Mouse (Mus musculus): ENCODE results near the gene Lcp2. TPM values are rescaled to one million over a fixed set of nuclear protein-coding genes. Genes with fewer than 3 reads are reported as not detected.
"Not testable (repeated sequence)": the region's sequence is repeated elsewhere in the genome, so short reads cannot be mapped to it uniquely, and the experiment has no call there.

Lcp2 gene
- polyA plus RNA-seq, 1 experiment from 2014 or later = 1.3 TPM

GRCm38 (mm10) chr11:34111940-34112339, 65.2 kb downstream of the Lcp2 start:
- no peaks in the 10 kb centered on the region for H3K27me3 ChIP-seq
- no peak overlapping the region for H3K27ac ChIP-seq (replicated peaks)
- H3K36me3 ChIP-seq = no peaks in the 10 kb centered on the region
- WGBS = 69% methylated on average over 7 of the region's 7 CpGs
- no peak overlapping the region for H3K4me2 ChIP-seq (replicated peaks)
- H3K4me3 ChIP-seq = no peak overlapping the region
- no peak overlapping the region for H3K9ac ChIP-seq (replicated peaks)
- H3K4me1 ChIP-seq = peaks cover 13% of the 10 kb centered on the region
- H3K9me3 ChIP-seq = no peaks in the 10 kb centered on the region
- no peak for ATAC-seq (replicated peaks)

GRCm38 (mm10) chr11:34112781-34113380, 66.2 kb downstream of the Lcp2 start:
- Histone ChIP-seq H3K9ac (replicated peaks) (no peak overlapping the region), H3K27ac (replicated peaks) (peak overlapping the region; percentile 28; the same call in 1 of the 2 replicates), H3K36me3 (no peaks in the 10 kb centered on the region), H3K4me3 (no peak overlapping the region), H3K27me3 (no peaks in the 10 kb centered on the region), H3K4me1 (peaks cover 13% of the 10 kb centered on the region), H3K4me2 (replicated peaks) (no peak overlapping the region), H3K9me3 (no peaks in the 10 kb centered on the region)
- ATAC-seq (replicated peaks) = peak; percentile 96
- WGBS = 8% methylated on average over 4 of the region's 4 CpGs

- peaks cover 13% of the 10 kb centered on the region for H3K4me1 ChIP-seq
These were observed 67.0 kb downstream of the Lcp2 start for GRCm38 (mm10) chr11:34113760-34114159.

GRCm38 (mm10) chr11:34116572-34117135, 69.9 kb downstream of the Lcp2 start:
- no peak for ATAC-seq (replicated peaks)
- Histone ChIP-seq H3K27me3 (no peaks in the 10 kb centered on the region), H3K27ac (replicated peaks) (no peak overlapping the region), H3K4me1 (peaks cover 13% of the 10 kb centered on the region), H3K36me3 (no peaks in the 10 kb centered on the region), H3K9ac (replicated peaks) (no peak overlapping the region), H3K4me2 (replicated peaks) (no peak overlapping the region), H3K4me3 (no peak overlapping the region), H3K9me3 (no peaks in the 10 kb centered on the region)
- 58% methylated on average over 2 of the region's 2 CpGs for WGBS

More at GRCm38 (mm10) chr11:34113760-34114159, 67.0 kb downstream of the Lcp2 start:
- H3K27me3 ChIP-seq = no peaks in the 10 kb centered on the region
- ATAC-seq (replicated peaks) = no peak
- WGBS = 54% methylated on average over 2 of the region's 2 CpGs
- no peaks in the 10 kb centered on the region for H3K9me3 ChIP-seq
- no peaks in the 10 kb centered on the region for H3K36me3 ChIP-seq
- H3K4me3 ChIP-seq = no peak overlapping the region
- H3K4me2 ChIP-seq (replicated peaks) = no peak overlapping the region
- 0 out of 2 replicates have a peak overlapping the region, but pooled peaks have one; percentile 28 for H3K27ac ChIP-seq (replicated peaks)
- H3K9ac ChIP-seq (replicated peaks) = no peak overlapping the region

- Histone ChIP-seq H3K4me1 (peaks cover 13% of the 10 kb centered on the region), H3K9me3 (no peaks in the 10 kb centered on the region), H3K4me2 (replicated peaks) (no peak overlapping the region), H3K4me3 (no peak overlapping the region), H3K36me3 (no peaks in the 10 kb centered on the region), H3K9ac (replicated peaks) (no peak overlapping the region), H3K27me3 (peaks cover 4% of the 10 kb centered on the region; the same call in 1 of the 2 replicates), H3K27ac (replicated peaks) (no peak overlapping the region)
- no peak for ATAC-seq (replicated peaks)
- 91% methylated on average over 3 of the region's 3 CpGs for WGBS
These were observed 70.9 kb downstream of the Lcp2 start for GRCm38 (mm10) chr11:34117581-34117980.

GRCm38 (mm10) chr11:34118319-34118718, 71.6 kb downstream of the Lcp2 start:
- H3K9me3 ChIP-seq = no peaks in the 10 kb centered on the region
- no peak overlapping the region for H3K4me3 ChIP-seq
- H3K36me3 ChIP-seq = no peaks in the 10 kb centered on the region
- 84% methylated on average over 3 of the region's 3 CpGs for WGBS
- no peak overlapping the region for H3K27ac ChIP-seq (replicated peaks)
- no peak for ATAC-seq (replicated peaks)
- H3K9ac ChIP-seq (replicated peaks) = no peak overlapping the region
- peaks cover 4% of the 10 kb centered on the region; the same call in 1 of the 2 replicates for H3K27me3 ChIP-seq
- H3K4me1 ChIP-seq = peaks cover 6% of the 10 kb centered on the region
- H3K4me2 ChIP-seq (replicated peaks) = no peak overlapping the region

GRCm38 (mm10) chr11:34123147-34123546, 76.4 kb downstream of the Lcp2 start:
- Histone ChIP-seq H3K27ac (replicated peaks) (no peak overlapping the region), H3K4me3 (no peak overlapping the region), H3K9me3 (no peaks in the 10 kb centered on the region), H3K4me1 (no peaks in the 10 kb centered on the region), H3K36me3 (no peaks in the 10 kb centered on the region), H3K27me3 (peaks cover 14% of the 10 kb centered on the region; the same call in 1 of the 2 replicates), H3K9ac (replicated peaks) (no peak overlapping the region), H3K4me2 (replicated peaks) (no peak overlapping the region)
- ATAC-seq (replicated peaks) = peak; percentile 63
- 18% methylated on average over 2 of the region's 2 CpGs for WGBS

GRCm38 (mm10) chr11:34124852-34125251, 78.1 kb downstream of the Lcp2 start:
- peaks cover 14% of the 10 kb centered on the region; the same call in 1 of the 2 replicates for H3K27me3 ChIP-seq
- H3K4me2 ChIP-seq (replicated peaks) = no peak overlapping the region
- H3K9me3 ChIP-seq = no peaks in the 10 kb centered on the region
- H3K36me3 ChIP-seq = no peaks in the 10 kb centered on the region
- no peak overlapping the region for H3K4me3 ChIP-seq
- H3K4me1 ChIP-seq = no peaks in the 10 kb centered on the region
- no peak for ATAC-seq (replicated peaks)
- 70% methylated on average over 7 of the region's 7 CpGs for WGBS
- H3K9ac ChIP-seq (replicated peaks) = no peak overlapping the region
- no peak overlapping the region for H3K27ac ChIP-seq (replicated peaks)

- not testable (repeated sequence) for H3K36me3 ChIP-seq; ATAC-seq (replicated peaks); H3K9me3 ChIP-seq; H3K4me1 ChIP-seq; H3K9ac ChIP-seq (replicated peaks); H3K27ac ChIP-seq (replicated peaks); H3K4me3 ChIP-seq; H3K4me2 ChIP-seq (replicated peaks)
- peaks cover 14% of the 10 kb centered on the region; the same call in 1 of the 2 replicates for H3K27me3 ChIP-seq
- 81% methylated on average over 3 of the region's 3 CpGs for whole genome bisulfite sequencing
These were observed 79.0 kb downstream of the Lcp2 start for GRCm38 (mm10) chr11:34125727-34126126.

- Histone ChIP-seq H3K4me3 (no peak overlapping the region), H3K4me2 (replicated peaks) (no peak overlapping the region), H3K27ac (replicated peaks) (no peak overlapping the region), H3K9ac (replicated peaks) (no peak overlapping the region), H3K9me3 (no peaks in the 10 kb centered on the region), H3K27me3 (peaks cover 15% of the 10 kb centered on the region; the same call in 1 of the 2 replicates), H3K4me1 (no peaks in the 10 kb centered on the region), H3K36me3 (no peaks in the 10 kb centered on the region)
- ATAC-seq (replicated peaks) = no peak
- WGBS = 89% methylated on average over 2 of the region's 2 CpGs
These were observed 81.7 kb downstream of the Lcp2 start for GRCm38 (mm10) chr11:34128412-34128811.

GRCm38 (mm10) chr11:34139296-34139695, 92.6 kb downstream of the Lcp2 start:
- no peak overlapping the region for H3K9ac ChIP-seq (replicated peaks)
- peak; percentile 74 for ATAC-seq (replicated peaks)
- H3K27ac ChIP-seq (replicated peaks) = no peak overlapping the region
- no peak overlapping the region for H3K4me3 ChIP-seq
- H3K4me2 ChIP-seq (replicated peaks) = no peak overlapping the region
- peaks cover 11% of the 10 kb centered on the region; the same call in 1 of the 2 replicates for H3K4me1 ChIP-seq
- no peaks in the 10 kb centered on the region for H3K36me3 ChIP-seq
- peaks cover 56% of the 10 kb centered on the region for H3K27me3 ChIP-seq
- H3K9me3 ChIP-seq = no peaks in the 10 kb centered on the region
- 29% methylated on average over 8 of the region's 8 CpGs for WGBS

Measured in forebrain, embryonic 15.5 days (tissue).